Mouse (Mus musculus): Measurements from ENCODE around the gene Cnnm3.
"Not testable (repeated sequence)": the region's sequence is repeated elsewhere in the genome, so short reads cannot be mapped to it uniquely, and the experiment has no call there.

The Cnnm3 gene

GRCm38 (mm10) chr1:36535477-36536396 lies 24.1 kb downstream of the Cnnm3 start:
- no peak for DNase-seq (ENCODE audit: low spot score in 2 of 2)

- DNase-seq (ENCODE audit: low spot score in 2 of 2): no peak
Measured at GRCm38 (mm10) chr1:36536397-36536728, 24.7 kb downstream of the Cnnm3 start.

DNA sequence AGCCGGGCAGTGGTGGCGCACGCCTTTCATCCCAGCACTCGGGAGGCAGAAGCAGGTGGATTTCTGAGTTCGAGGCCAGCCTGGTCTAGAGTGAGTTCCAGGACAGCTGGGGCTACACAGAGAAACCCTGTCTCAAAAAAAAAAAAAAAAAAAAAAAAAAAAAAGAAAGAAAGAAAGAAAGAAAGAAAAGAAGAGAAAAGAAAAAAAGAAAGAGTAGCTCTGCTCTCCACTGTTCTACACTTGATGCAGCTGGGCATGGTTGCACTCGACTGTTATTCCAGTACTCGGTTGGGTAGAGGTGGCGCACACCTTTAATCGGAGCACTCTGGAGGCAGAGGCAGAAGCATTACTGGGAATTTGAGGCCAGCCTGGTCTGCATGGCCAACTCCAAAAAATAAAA lies 25.1 kb downstream of the Cnnm3 start, which contains the start of gene Ankrd23:
Ankrd23 (minus strand) TSS at position 101 of the 400 bp plus-strand sequence.
- DNase-seq (ENCODE audit: low spot score in 2 of 2): not testable (repeated sequence)

- no peak for DNase-seq (ENCODE audit: low spot score in 2 of 2)
Measured at GRCm38 (mm10) chr1:36538727-36539126, 27.1 kb downstream of the Cnnm3 start.

GRCm38 (mm10) chr1:36539186-36539585 lies 27.5 kb downstream of the Cnnm3 start, which contains the start of gene Gm42417:
Gene Gm42417, minus strand, starts transcription at chr1:36539429.
- DNase-seq (ENCODE audit: low spot score in 2 of 2): no peak

DNA sequence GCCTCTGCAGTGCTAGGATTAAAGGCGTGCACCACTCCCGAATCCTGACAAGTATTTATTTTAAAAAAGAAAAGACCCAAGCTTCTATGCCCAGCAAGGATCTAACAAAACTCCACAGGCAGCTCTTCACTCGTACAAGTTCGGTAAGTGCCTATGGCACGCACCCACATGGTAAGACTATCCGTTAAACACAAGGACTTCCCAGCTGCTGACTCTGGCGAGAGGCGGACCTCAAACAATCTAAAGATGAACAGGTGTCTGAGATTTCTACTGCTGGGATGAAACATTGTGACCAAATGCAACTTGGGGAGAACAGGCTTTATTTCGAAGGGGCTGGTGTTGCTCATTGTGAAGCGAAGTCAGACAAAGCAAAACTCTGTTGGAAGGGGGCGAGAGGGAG lies 28.5 kb downstream of the Cnnm3 start:
- no peak for DNase-seq (ENCODE audit: low spot score in 2 of 2)

GRCm38 (mm10) chr1:36540807-36541206 lies 29.1 kb downstream of the Cnnm3 start:
- DNase-seq (ENCODE audit: low spot score in 2 of 2): no peak

DNA sequence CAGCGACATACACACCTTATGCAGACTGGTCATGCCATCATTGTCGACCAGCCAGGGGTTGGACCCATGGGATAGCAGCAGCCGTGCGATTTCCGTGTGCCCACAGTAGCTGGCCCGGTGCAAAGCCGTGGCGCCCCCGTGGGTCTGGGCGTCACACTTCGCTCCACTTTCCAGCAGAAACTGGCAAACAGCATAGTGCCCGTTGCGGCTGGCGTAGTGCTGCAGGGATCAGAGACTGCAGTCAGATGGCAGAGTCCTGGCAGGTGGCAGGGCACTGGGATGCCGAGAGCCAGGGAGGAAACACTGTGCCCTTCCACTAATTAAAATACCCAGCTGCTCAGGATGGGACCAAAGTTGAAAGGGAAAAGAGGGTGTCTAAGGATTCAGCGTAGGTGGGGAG lies 30.2 kb downstream of the Cnnm3 start:
- no peak for DNase-seq (ENCODE audit: low spot score in 2 of 2)

DNA sequence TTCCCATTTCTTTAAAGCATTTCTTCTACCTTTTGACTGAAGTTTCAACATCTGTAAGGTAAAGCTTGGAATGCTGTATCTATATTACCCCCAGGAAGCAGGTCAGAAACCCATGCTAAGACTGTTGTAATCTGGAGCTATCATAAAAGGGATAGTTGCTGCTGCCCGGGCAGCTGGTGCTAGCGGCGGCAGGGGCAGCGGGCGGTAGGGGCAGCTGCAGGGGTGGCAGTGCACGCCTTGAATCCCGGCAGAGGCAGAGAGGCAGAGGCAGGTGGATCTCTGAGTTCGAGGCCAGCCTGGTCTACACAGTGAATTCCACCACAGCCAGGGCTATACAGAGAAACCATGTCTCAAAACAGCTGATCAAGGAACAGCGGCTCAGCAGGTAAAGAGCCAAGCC lies 31.3 kb downstream of the Cnnm3 start:
- no peak for DNase-seq (ENCODE audit: low spot score in 2 of 2)

- DNase-seq (ENCODE audit: low spot score in 2 of 2): no peak
Measured at GRCm38 (mm10) chr1:36545382-36545781, 33.7 kb downstream of the Cnnm3 start.

DNA sequence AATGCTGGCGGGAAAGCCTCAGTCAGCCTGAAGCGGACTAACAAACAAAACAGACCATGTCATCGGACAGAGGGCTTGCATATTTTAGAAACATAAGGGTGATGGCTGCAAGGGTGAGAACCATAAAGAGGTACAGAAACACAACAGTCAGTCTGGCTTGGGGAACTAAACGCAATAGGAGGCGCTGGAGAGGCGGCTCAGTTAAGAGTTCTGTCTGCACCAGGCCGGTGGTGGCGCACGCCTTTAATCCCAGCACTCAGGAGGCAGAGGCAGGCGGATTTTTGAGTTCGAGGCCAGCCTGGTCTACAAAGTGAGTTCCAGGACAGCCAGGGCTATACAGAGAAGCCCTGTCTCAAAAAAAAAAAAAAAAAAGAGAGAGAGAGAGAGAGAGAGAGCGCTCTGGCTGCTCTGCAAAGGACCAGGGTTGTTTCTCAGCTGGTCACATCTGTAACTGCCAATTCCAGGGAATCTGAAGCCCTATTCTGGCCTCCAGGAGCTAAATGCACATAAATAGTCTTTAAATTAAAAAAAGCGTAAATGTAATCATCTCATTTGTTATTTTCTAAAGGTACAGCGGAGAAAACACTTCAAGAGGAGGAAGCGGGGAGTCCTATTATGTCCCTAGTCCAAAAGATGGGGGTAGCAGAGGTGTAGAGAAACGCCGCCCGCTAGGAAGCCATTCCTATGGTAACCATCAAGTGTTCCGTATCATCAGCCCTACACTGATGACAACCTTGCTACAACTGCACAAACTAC lies 34.4 kb downstream of the Cnnm3 start:
- DNase-seq (ENCODE audit: low spot score in 2 of 2): peak in 1 of 2 experiments; percentile 37

- peak; percentile 99 for DNase-seq (ENCODE audit: low spot score in 2 of 2)
Measured at GRCm38 (mm10) chr1:36546888-36547471, 35.3 kb downstream of the Cnnm3 start, which contains the start of gene Ankrd39. Gene Ankrd39, minus strand, starts transcription at chr1:36547445.

- DNase-seq (ENCODE audit: low spot score in 2 of 2): peak in 1 of 2 experiments; percentile 30
Measured at GRCm38 (mm10) chr1:36547981-36548598, 36.4 kb downstream of the Cnnm3 start.

GRCm38 (mm10) chr1:36548771-36549170 lies 37.1 kb downstream of the Cnnm3 start:
- DNase-seq (ENCODE audit: low spot score in 2 of 2): no peak

GRCm38 (mm10) chr1:36549491-36549890 lies 37.8 kb downstream of the Cnnm3 start:
- DNase-seq (ENCODE audit: low spot score in 2 of 2): no peak

- no peak for DNase-seq (ENCODE audit: low spot score in 2 of 2)
Measured at GRCm38 (mm10) chr1:36550075-36550863, 38.6 kb downstream of the Cnnm3 start.

DNA sequence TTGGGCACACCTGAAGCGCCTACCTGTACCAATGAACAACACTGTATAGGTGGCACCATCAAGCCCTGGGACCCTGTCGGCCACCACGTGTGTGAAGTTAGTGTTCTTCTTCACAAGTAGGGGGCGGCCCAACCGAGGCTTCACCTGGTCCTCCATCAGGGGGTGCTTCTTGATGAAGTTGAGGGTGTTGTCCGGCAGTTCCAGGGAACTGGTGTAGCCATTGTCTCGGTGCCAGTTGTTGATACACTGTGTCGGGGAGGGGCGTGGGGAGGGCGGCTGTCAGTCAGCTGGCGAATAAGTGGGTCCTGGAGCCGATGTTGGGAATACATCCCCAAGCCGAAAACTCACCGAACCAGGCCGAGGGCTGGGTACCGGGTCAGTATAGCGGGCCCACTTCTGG lies 40.2 kb downstream of the Cnnm3 start:
- no peak for DNase-seq (ENCODE audit: low spot score in 2 of 2)

GRCm38 (mm10) chr1:36552506-36552905 lies 40.8 kb downstream of the Cnnm3 start:
- DNase-seq (ENCODE audit: low spot score in 2 of 2): no peak

DNA sequence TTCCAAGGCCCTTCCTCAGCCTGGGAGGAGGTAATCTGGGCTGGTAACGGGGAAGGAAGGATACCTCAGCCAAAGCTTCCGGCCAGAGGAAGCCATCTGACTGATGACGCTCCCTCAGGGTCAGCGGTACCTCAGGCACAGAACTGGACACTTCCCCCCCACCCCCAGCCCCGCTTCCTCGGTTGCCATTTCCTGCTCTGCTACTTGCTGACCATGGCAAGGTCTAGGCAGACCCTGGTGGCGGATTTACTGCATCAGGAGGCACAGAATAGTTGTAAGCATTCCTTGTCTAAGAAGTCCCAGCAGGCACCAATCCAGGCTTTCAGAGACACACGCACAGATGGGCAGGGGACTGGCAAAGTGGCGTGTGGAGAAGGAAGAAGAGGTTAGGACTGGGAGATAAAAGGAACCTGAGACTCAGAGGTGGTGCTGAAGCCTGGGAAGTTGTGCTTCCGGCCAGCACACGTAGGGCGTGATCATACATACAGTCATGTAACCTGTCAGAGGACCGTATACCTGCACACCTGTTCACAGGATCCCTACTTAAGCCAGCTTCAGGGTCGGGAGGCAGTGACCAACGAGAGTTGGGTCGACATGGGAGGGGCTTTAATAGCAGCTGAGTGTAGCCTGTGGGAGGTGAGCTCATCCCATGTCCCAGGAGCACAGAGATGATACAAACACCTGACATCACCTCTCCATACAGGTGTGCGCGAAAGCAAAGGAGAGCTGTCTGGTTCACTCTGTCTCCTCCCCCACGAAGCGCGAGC lies 43.1 kb downstream of the Cnnm3 start:
- DNase-seq (ENCODE audit: low spot score in 2 of 2): no peak

GRCm38 (mm10) chr1:36555798-36556395 lies 44.2 kb downstream of the Cnnm3 start:
- DNase-seq (ENCODE audit: low spot score in 2 of 2): peak in 1 of 2 experiments; percentile 28
